Mouse (Mus musculus): Measurements from ENCODE around the gene Tob1.

DNA sequence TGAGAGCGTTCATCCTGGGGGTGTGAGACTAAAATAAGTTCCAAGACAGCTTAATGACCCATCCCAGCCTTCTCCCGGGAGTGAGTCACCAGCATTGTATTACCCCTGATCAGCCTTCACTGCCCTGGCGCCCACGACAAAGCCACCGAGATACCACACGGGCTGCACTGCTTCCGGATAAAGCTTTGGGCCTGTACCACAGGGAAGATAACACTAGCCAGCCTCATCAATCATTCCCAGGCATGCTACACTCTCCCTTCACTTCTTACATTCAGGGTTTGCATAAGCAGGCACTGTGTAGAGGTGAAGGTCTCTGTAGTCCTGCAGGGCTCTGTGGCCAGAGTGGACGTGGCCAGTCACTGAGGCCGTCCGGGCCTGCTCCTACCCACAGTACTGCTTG lies 21.7 kb upstream of the Tob1 start:
- TF ChIP-seq CTCF (IDR thresholded peaks at IDR 0.05; ENCODE audit: control insufficient read depth, insufficient read depth, low read length) (no peak), POLR2A (IDR thresholded peaks at IDR 0.05; ENCODE audit: borderline replicate concordance, control insufficient read depth, low read depth, low read length) (no peak)
